Mouse (Mus musculus): ENCODE measurements at regions not wholly inside any gene's neighbourhood (a gene's known extent, or its start where the extent isn't known, plus 50 kb on each side); places are given as distances from the start of the nearest gene placed in this dataset.

GRCm38 (mm10) chr12:70633622-70634365 lies 180.9 kb downstream of the Tmx1 start:
- 43% methylated on average over 13 of the region's 13 CpGs for WGBS
- H3K4me1 ChIP-seq (ENCODE audit: insufficient read depth, low read length), result no peaks in the 10 kb centered on the region
- no peak overlapping the region for H3K9ac ChIP-seq (replicated peaks; ENCODE audit: low read length)
- no peak for ATAC-seq (ENCODE audit: low FRiP score, low TSS enrichment)
- H3K36me3 ChIP-seq (ENCODE audit: insufficient read depth, low read length), result no peaks in the 10 kb centered on the region
- H3K4me3 ChIP-seq (ENCODE audit: low read length), result no peak overlapping the region
- H3K4me2 ChIP-seq (replicated peaks; ENCODE audit: low read depth, low read length), result no peak overlapping the region
- 0 out of 2 replicates have a peak, but pooled peaks cover 2% of the 10 kb centered on the region for H3K27me3 ChIP-seq (ENCODE audit: insufficient read depth, low read length)
- H3K9me3 ChIP-seq (ENCODE audit: low read length), result no peaks in the 10 kb centered on the region
- H3K27ac ChIP-seq (ENCODE audit: low read length), result no peak overlapping the region

- 88% methylated on average over 7 of the region's 7 CpGs for WGBS
- ATAC-seq (ENCODE audit: low FRiP score, low TSS enrichment), result no peak
- H3K9ac ChIP-seq (replicated peaks; ENCODE audit: low read length), result no peak overlapping the region
Observed at GRCm38 (mm10) chr12:70635997-70636396, 183.1 kb downstream of the Tmx1 start.

GRCm38 (mm10) chr12:70640186-70640585 lies 185.1 kb upstream of the Frmd6 start:
- no peaks in the 10 kb centered on the region for H3K36me3 ChIP-seq (ENCODE audit: insufficient read depth, low read length)
- no peaks in the 10 kb centered on the region for H3K9me3 ChIP-seq (ENCODE audit: low read length)
- H3K4me3 ChIP-seq (ENCODE audit: low read length), result no peak overlapping the region
- no peak overlapping the region for H3K4me2 ChIP-seq (replicated peaks; ENCODE audit: low read depth, low read length)
- no peak overlapping the region for H3K27ac ChIP-seq (ENCODE audit: low read length)
- H3K27me3 ChIP-seq (ENCODE audit: insufficient read depth, low read length), result no peaks in the 10 kb centered on the region
- no peak for ATAC-seq (ENCODE audit: low FRiP score, low TSS enrichment)
- H3K9ac ChIP-seq (replicated peaks; ENCODE audit: low read length), result no peak overlapping the region
- no peaks in the 10 kb centered on the region for H3K4me1 ChIP-seq (ENCODE audit: insufficient read depth, low read length)
- 77% methylated on average over 2 of the region's 2 CpGs for WGBS

More at GRCm38 (mm10) chr12:70635997-70636396, 183.1 kb downstream of the Tmx1 start:
- Histone ChIP-seq H3K36me3 (ENCODE audit: insufficient read depth, low read length) (no peaks in the 10 kb centered on the region), H3K4me2 (replicated peaks; ENCODE audit: low read depth, low read length) (no peak overlapping the region), H3K9me3 (ENCODE audit: low read length) (no peaks in the 10 kb centered on the region), H3K4me1 (ENCODE audit: insufficient read depth, low read length) (no peaks in the 10 kb centered on the region), H3K27ac (ENCODE audit: low read length) (no peak overlapping the region), H3K27me3 (ENCODE audit: insufficient read depth, low read length) (0 out of 2 replicates have a peak, but pooled peaks cover 2% of the 10 kb centered on the region), H3K4me3 (ENCODE audit: low read length) (no peak overlapping the region)

- Histone ChIP-seq H3K4me3 (ENCODE audit: low read length) (no peak overlapping the region), H3K9me3 (ENCODE audit: low read length) (no peaks in the 10 kb centered on the region), H3K27me3 (ENCODE audit: insufficient read depth, low read length) (no peaks in the 10 kb centered on the region), H3K27ac (ENCODE audit: low read length) (no peak overlapping the region), H3K9ac (replicated peaks; ENCODE audit: low read length) (no peak overlapping the region), H3K36me3 (ENCODE audit: insufficient read depth, low read length) (no peaks in the 10 kb centered on the region), H3K4me1 (ENCODE audit: insufficient read depth, low read length) (no peaks in the 10 kb centered on the region), H3K4me2 (replicated peaks; ENCODE audit: low read depth, low read length) (no peak overlapping the region)
- no peak for ATAC-seq (ENCODE audit: low FRiP score, low TSS enrichment)
- 78% methylated on average over 2 of the region's 2 CpGs for WGBS
Observed at GRCm38 (mm10) chr12:70644910-70645309, 180.4 kb upstream of the Frmd6 start.

- WGBS, result 80% methylated on average over 3 of the region's 3 CpGs
- peak; percentile 57; the same call in 1 of the 2 replicates for ATAC-seq (ENCODE audit: low FRiP score, low TSS enrichment)
- H3K27ac ChIP-seq (ENCODE audit: low read length), result no peak overlapping the region
- no peaks in the 10 kb centered on the region for H3K9me3 ChIP-seq (ENCODE audit: low read length)
- H3K9ac ChIP-seq (replicated peaks; ENCODE audit: low read length), result no peak overlapping the region
- no peak overlapping the region for H3K4me2 ChIP-seq (replicated peaks; ENCODE audit: low read depth, low read length)
- no peak overlapping the region for H3K4me3 ChIP-seq (ENCODE audit: low read length)
- no peaks in the 10 kb centered on the region for H3K27me3 ChIP-seq (ENCODE audit: insufficient read depth, low read length)
- H3K4me1 ChIP-seq (ENCODE audit: insufficient read depth, low read length), result no peaks in the 10 kb centered on the region
- H3K36me3 ChIP-seq (ENCODE audit: insufficient read depth, low read length), result no peaks in the 10 kb centered on the region
Observed at GRCm38 (mm10) chr12:70645407-70645806, 179.9 kb upstream of the Frmd6 start.

GRCm38 (mm10) chr12:70647516-70647915 lies 177.8 kb upstream of the Frmd6 start:
- WGBS, result 57% methylated on average over 6 of the region's 6 CpGs
- no peaks in the 10 kb centered on the region for H3K9me3 ChIP-seq (ENCODE audit: low read length)
- no peak overlapping the region for H3K27ac ChIP-seq (ENCODE audit: low read length)
- H3K4me2 ChIP-seq (replicated peaks; ENCODE audit: low read depth, low read length), result no peak overlapping the region
- no peak for ATAC-seq (ENCODE audit: low FRiP score, low TSS enrichment)
- no peaks in the 10 kb centered on the region for H3K4me1 ChIP-seq (ENCODE audit: insufficient read depth, low read length)
- H3K9ac ChIP-seq (replicated peaks; ENCODE audit: low read length), result no peak overlapping the region
- H3K27me3 ChIP-seq (ENCODE audit: insufficient read depth, low read length), result no peaks in the 10 kb centered on the region
- no peaks in the 10 kb centered on the region for H3K36me3 ChIP-seq (ENCODE audit: insufficient read depth, low read length)
- no peak overlapping the region for H3K4me3 ChIP-seq (ENCODE audit: low read length)

- Histone ChIP-seq H3K9ac (replicated peaks; ENCODE audit: low read length) (no peak overlapping the region), H3K4me3 (ENCODE audit: low read length) (no peak overlapping the region), H3K4me2 (replicated peaks; ENCODE audit: low read depth, low read length) (no peak overlapping the region), H3K27me3 (ENCODE audit: insufficient read depth, low read length) (no peaks in the 10 kb centered on the region), H3K4me1 (ENCODE audit: insufficient read depth, low read length) (no peaks in the 10 kb centered on the region), H3K36me3 (ENCODE audit: insufficient read depth, low read length) (no peaks in the 10 kb centered on the region), H3K9me3 (ENCODE audit: low read length) (0 out of 2 replicates have a peak, but pooled peaks cover 3% of the 10 kb centered on the region), H3K27ac (ENCODE audit: low read length) (no peak overlapping the region)
- no peak for ATAC-seq (ENCODE audit: low FRiP score, low TSS enrichment)
- 66% methylated on average over 6 of the region's 6 CpGs for WGBS
Observed at GRCm38 (mm10) chr12:70648179-70648811, 177.0 kb upstream of the Frmd6 start.

GRCm38 (mm10) chr12:70648812-70649188 lies 176.5 kb upstream of the Frmd6 start:
- WGBS, result 79% methylated on average over 1 of the region's 1 CpGs

GRCm38 (mm10) chr12:70649691-70650090 lies 175.6 kb upstream of the Frmd6 start:
- no peak overlapping the region for H3K4me3 ChIP-seq (ENCODE audit: low read length)
- no peaks in the 10 kb centered on the region for H3K36me3 ChIP-seq (ENCODE audit: insufficient read depth, low read length)
- no peak overlapping the region for H3K27ac ChIP-seq (ENCODE audit: low read length)
- WGBS, result 74% methylated on average over 2 of the region's 2 CpGs
- no peaks in the 10 kb centered on the region for H3K4me1 ChIP-seq (ENCODE audit: insufficient read depth, low read length)
- H3K9me3 ChIP-seq (ENCODE audit: low read length), result 0 out of 2 replicates have a peak, but pooled peaks cover 3% of the 10 kb centered on the region
- no peaks in the 10 kb centered on the region for H3K27me3 ChIP-seq (ENCODE audit: insufficient read depth, low read length)
- H3K4me2 ChIP-seq (replicated peaks; ENCODE audit: low read depth, low read length), result no peak overlapping the region
- no peak overlapping the region for H3K9ac ChIP-seq (replicated peaks; ENCODE audit: low read length)
- no peak for ATAC-seq (ENCODE audit: low FRiP score, low TSS enrichment)

More at GRCm38 (mm10) chr12:70648812-70649188, 176.5 kb upstream of the Frmd6 start:
- no peak for ATAC-seq (ENCODE audit: low FRiP score, low TSS enrichment)
- no peaks in the 10 kb centered on the region for H3K4me1 ChIP-seq (ENCODE audit: insufficient read depth, low read length)
- H3K36me3 ChIP-seq (ENCODE audit: insufficient read depth, low read length), result no peaks in the 10 kb centered on the region
- H3K27me3 ChIP-seq (ENCODE audit: insufficient read depth, low read length), result no peaks in the 10 kb centered on the region
- H3K27ac ChIP-seq (ENCODE audit: low read length), result no peak overlapping the region
- H3K9ac ChIP-seq (replicated peaks; ENCODE audit: low read length), result no peak overlapping the region
- H3K9me3 ChIP-seq (ENCODE audit: low read length), result 0 out of 2 replicates have a peak, but pooled peaks cover 3% of the 10 kb centered on the region
- H3K4me2 ChIP-seq (replicated peaks; ENCODE audit: low read depth, low read length), result no peak overlapping the region
- no peak overlapping the region for H3K4me3 ChIP-seq (ENCODE audit: low read length)

GRCm38 (mm10) chr12:70650470-70650869 lies 174.8 kb upstream of the Frmd6 start:
- H3K4me1 ChIP-seq (ENCODE audit: insufficient read depth, low read length), result no peaks in the 10 kb centered on the region
- no peaks in the 10 kb centered on the region for H3K27me3 ChIP-seq (ENCODE audit: insufficient read depth, low read length)
- no peak overlapping the region for H3K4me3 ChIP-seq (ENCODE audit: low read length)
- 85% methylated on average over 4 of the region's 4 CpGs for WGBS
- ATAC-seq (ENCODE audit: low FRiP score, low TSS enrichment), result no peak
- no peak overlapping the region for H3K4me2 ChIP-seq (replicated peaks; ENCODE audit: low read depth, low read length)
- H3K27ac ChIP-seq (ENCODE audit: low read length), result no peak overlapping the region
- H3K9ac ChIP-seq (replicated peaks; ENCODE audit: low read length), result no peak overlapping the region
- 0 out of 2 replicates have a peak, but pooled peaks cover 3% of the 10 kb centered on the region for H3K9me3 ChIP-seq (ENCODE audit: low read length)
- H3K36me3 ChIP-seq (ENCODE audit: insufficient read depth, low read length), result no peaks in the 10 kb centered on the region

All from kidney, embryonic 16.5 days (tissue).